Mouse (Mus musculus) limb, embryonic 11.5 days (tissue): ENCODE results near the gene Otop2. TPM values are rescaled to one million over a fixed set of nuclear protein-coding genes. Genes with fewer than 3 reads are reported as not detected.
A peak's percentile ranks its signal among the peaks of the same experiment; 100 is the strongest.

Source experiments
- ATAC-seq: fragments of 200-750 bp; cut with Nextera tagmentation; 2 replicates; pipeline ENCODE4 v1.8.0; 2017; ENCODE audit warnings: low read depth; ENCODE audit not compliant: insufficient number of reproducible peaks, low FRiP score, low TSS enrichment
- DNase-seq: peaks from one replicate; pipeline ENCODE4 v3.0.0-alpha.2; 2015; ENCODE audit warnings: low spot score
- H3K27ac ChIP-seq: fragments of 300-500 bp; sonication (generic); replicated peaks from 2 replicates; pipeline ENCODE4 v1.5.1; 2014; ENCODE audit warnings: low read depth, mild to moderate bottlenecking, low read length
- H3K27me3 ChIP-seq: fragments of 300-500 bp; sonication (generic); 2 replicates; pipeline ENCODE4 v1.6.1; 2014; ENCODE audit warnings: mild to moderate bottlenecking, low read length, mixed read lengths; ENCODE audit not compliant: control insufficient read depth, insufficient read depth
- H3K36me3 ChIP-seq: fragments of 300-500 bp; sonication (generic); 2 replicates; pipeline ENCODE4 v1.6.1; 2014; ENCODE audit warnings: mild to moderate bottlenecking, low read length, moderate library complexity, mixed read lengths; ENCODE audit not compliant: control insufficient read depth, insufficient read depth
- H3K4me1 ChIP-seq: fragments of 300-500 bp; sonication (generic); 2 replicates; pipeline ENCODE4 v1.6.1; 2014; ENCODE audit warnings: low read length, mixed read lengths; ENCODE audit not compliant: control insufficient read depth, insufficient read depth
- H3K4me2 ChIP-seq: fragments of 300-500 bp; sonication (generic); 2 replicates; pipeline ENCODE4 v1.6.1; 2014; ENCODE audit warnings: low read depth, mild to moderate bottlenecking, moderate library complexity; ENCODE audit not compliant: severe bottlenecking
- H3K4me3 ChIP-seq: fragments of 300-500 bp; sonication (generic); 2 replicates; pipeline ENCODE4 v1.5.1; 2014; ENCODE audit warnings: low read depth, low read length
- H3K9ac ChIP-seq: fragments of 300-500 bp; sonication (generic); 2 replicates; pipeline ENCODE4 v1.6.1; 2014; ENCODE audit warnings: mild to moderate bottlenecking, low read length
- H3K9me3 ChIP-seq: fragments of 300-500 bp; sonication (generic); 2 replicates; pipeline ENCODE4 v1.6.1; 2016; ENCODE audit warnings: low read length; ENCODE audit not compliant: control insufficient read depth
- WGBS: fragments of 180-500 bp; shearing (Covaris S2); extraction: QIAGEN DNeasy Blood & Tissue Kit; methylation state at CpG from one replicate; pipeline ENCODE4 v1.1.7; 2014; 5-methylcytosine and 5-hydroxymethylcytosine counted together
- polyA plus RNA-seq: library from polyadenylated mRNA; unstranded; fragments of >200 nt; fragmentation: Nextera tagmentation; extraction: Ambion mirVana; gene quantifications from 2 replicates; pipeline ENCODE4 v1.2.1, GENCODE M21; 2014

Otop2 gene
- polyA plus RNA-seq, 1 experiment from 2014 or later, result not detected

DNA sequence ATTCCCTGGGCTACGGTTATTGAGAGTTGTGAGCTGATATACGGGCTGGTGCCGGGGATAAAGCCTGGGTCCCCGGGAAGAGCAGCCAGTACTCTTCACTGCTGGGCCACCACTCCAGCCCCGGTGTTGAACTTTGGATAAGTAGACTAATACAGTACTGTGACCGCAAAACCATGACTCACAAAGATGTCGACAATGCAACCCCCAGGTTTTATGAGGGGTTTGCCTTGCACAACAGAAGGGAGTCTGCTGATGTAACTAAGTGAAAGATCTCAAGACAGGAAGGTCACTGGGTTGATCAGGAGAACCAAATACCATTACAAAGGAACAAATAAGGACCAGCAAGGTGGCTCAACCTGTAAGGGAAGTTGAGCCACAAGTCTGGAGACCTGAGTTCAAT, 69.8 kb downstream of the Otop2 start:
- Histone ChIP-seq H3K4me1 (peaks cover 10% of the 10 kb centered on the region; the same call in 1 of the 2 replicates), H3K9ac (no peak overlapping the region), H3K4me3 (no peak overlapping the region), H3K4me2 (no peak overlapping the region), H3K36me3 (no peaks in the 10 kb centered on the region), H3K9me3 (no peaks in the 10 kb centered on the region; the same call in 1 of the 2 replicates), H3K27ac (no peak overlapping the region), H3K27me3 (peaks cover 27% of the 10 kb centered on the region)
- 70% methylated on average over 7 of the region's 7 CpGs for WGBS
- no peak for DNase-seq
- no peak for ATAC-seq

DNA sequence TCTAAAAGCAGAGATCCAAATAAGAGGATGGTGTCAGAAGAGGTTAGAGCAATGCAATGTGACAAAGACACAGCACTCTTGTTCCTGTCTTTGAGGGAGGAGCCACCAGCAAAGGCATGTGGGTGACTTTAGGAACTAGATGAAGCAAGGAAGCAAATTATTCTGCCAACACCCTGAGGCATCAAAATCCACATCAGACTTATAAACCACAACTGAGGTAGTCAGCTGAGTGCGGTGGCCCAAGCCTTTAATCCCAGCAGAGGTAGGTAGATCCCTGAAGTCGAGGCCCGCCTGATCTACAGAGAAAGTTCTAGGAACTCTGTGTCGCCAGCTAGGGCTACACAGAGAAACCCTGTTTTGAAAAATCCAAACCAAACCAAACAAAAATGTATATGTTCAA, 70.3 kb downstream of the Otop2 start:
- Histone ChIP-seq H3K36me3 (no peaks in the 10 kb centered on the region), H3K4me1 (peaks cover 10% of the 10 kb centered on the region; the same call in 1 of the 2 replicates), H3K4me3 (no peak overlapping the region), H3K9ac (no peak overlapping the region), H3K27me3 (peaks cover 27% of the 10 kb centered on the region), H3K27ac (no peak overlapping the region), H3K9me3 (no peaks in the 10 kb centered on the region; the same call in 1 of the 2 replicates), H3K4me2 (no peak overlapping the region)
- 90% methylated on average over 4 of the region's 4 CpGs for WGBS
- ATAC-seq (no peak), DNase-seq (no peak)

DNA sequence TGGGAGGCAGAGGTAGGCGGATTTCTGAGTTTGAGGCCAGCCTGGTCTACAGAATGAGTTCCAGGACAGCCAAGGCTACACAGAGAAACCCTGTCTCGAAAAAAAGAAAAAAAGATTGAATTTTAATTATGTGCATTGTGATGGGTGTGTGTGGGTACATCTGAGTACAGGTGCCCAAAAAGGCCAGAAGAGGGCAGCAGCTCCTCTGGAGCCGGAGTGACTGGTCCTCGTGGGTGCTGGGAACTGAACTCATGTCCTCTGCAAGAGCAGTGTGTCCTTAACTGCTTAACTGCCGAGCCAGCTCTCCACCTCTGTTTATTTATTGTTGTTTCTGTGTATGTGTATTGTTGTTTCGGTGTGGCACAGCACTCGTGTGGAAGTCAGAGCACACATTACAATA, 70.9 kb downstream of the Otop2 start:
- H3K4me2 ChIP-seq, result no peak overlapping the region
- no peaks in the 10 kb centered on the region for H3K36me3 ChIP-seq
- no peak overlapping the region for H3K27ac ChIP-seq
- no peak for ATAC-seq
- no peak for DNase-seq
- peaks cover 27% of the 10 kb centered on the region for H3K27me3 ChIP-seq
- WGBS, result 87% methylated on average over 7 of the region's 7 CpGs
- no peaks in the 10 kb centered on the region; the same call in 1 of the 2 replicates for H3K9me3 ChIP-seq
- peaks cover 15% of the 10 kb centered on the region for H3K4me1 ChIP-seq
- H3K9ac ChIP-seq, result no peak overlapping the region
- no peak overlapping the region for H3K4me3 ChIP-seq

DNA sequence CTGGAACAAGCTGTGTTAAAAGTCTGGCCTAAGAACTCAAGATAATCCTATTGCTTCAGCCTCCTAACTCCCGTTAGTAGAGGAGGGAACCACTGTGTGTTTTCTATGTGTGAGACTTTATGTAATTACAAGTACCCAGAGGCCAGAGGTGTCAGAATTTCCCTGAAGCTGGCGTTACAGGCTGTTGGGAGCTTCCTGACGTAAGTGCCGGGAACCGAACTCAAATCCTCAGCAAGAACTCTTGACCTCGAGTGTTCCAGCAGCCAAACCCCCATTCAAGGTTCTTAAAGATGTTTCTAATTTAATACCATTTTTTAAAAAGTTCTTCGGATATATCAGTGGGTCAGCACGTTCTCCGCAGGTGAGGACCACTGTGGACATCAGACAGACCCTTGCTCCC, 74.3 kb downstream of the Otop2 start:
- peak overlapping the region; percentile 83 for H3K4me2 ChIP-seq
- peak overlapping the region; percentile 62 for H3K4me3 ChIP-seq
- H3K4me1 ChIP-seq, result peaks cover 23% of the 10 kb centered on the region
- ATAC-seq (no peak), DNase-seq (peak; percentile 44)
- H3K27ac ChIP-seq, result no peak overlapping the region
- H3K9me3 ChIP-seq, result no peaks in the 10 kb centered on the region; the same call in 1 of the 2 replicates
- WGBS, result 7% methylated on average over 9 of the region's 9 CpGs
- no peaks in the 10 kb centered on the region for H3K36me3 ChIP-seq
- H3K9ac ChIP-seq, result no peak overlapping the region
- H3K27me3 ChIP-seq, result 0 out of 2 replicates have a peak, but pooled peaks cover under 1% of the 10 kb centered on the region

Other genes with a start within 250 kb of the Otop2 start
- not detected in 2 replicates for gene Cd300e, start 245.0 kb upstream of the Otop2 start, polyA plus RNA-seq
- gene Rab37, start 215.7 kb upstream of the Otop2 start, polyA plus RNA-seq, result 1.1 and 1.2 TPM in 2 replicates
- 0.19 TPM in 1 of 2 replicates, not detected in the other for gene Cd300lf, start 173.2 kb upstream of the Otop2 start, polyA plus RNA-seq
- 24.9 and 29.5 TPM in 2 replicates for gene Slc9a3r1, start 143.8 kb upstream of the Otop2 start, polyA plus RNA-seq
- 7.7 and 9.8 TPM in 2 replicates for gene Tmem104, start 119.7 kb upstream of the Otop2 start, polyA plus RNA-seq
- 17.1 and 21.0 TPM in 2 replicates for gene Nat9, start 119.3 kb upstream of the Otop2 start, polyA plus RNA-seq
- 0.04 and 0.06 TPM in 2 replicates for gene Grin2c, start 39.9 kb upstream of the Otop2 start, polyA plus RNA-seq
- gene Fdxr, start 30.1 kb upstream of the Otop2 start, polyA plus RNA-seq, result 10.2 and 15.6 TPM in 2 replicates
- gene Fads6, start 9.5 kb upstream of the Otop2 start, polyA plus RNA-seq, result 0.04 and 0.11 TPM in 2 replicates
- gene Ush1g, start 14.9 kb downstream of the Otop2 start, polyA plus RNA-seq, result not detected in 2 replicates
- gene Otop3, start 27.6 kb downstream of the Otop2 start, polyA plus RNA-seq, result not detected in 2 replicates
- 1.6 and 2.5 TPM in 2 replicates for gene Hid1, start 60.6 kb downstream of the Otop2 start, polyA plus RNA-seq
- gene Cdr2l, start 74.8 kb downstream of the Otop2 start, polyA plus RNA-seq, result 14.6 and 15.1 TPM in 2 replicates
- 187 and 197 TPM in 2 replicates for gene Mrpl58, start 96.6 kb downstream of the Otop2 start, polyA plus RNA-seq
- 943 and 945 TPM in 2 replicates for gene Atp5h, start 112.8 kb downstream of the Otop2 start, polyA plus RNA-seq
- gene Kctd2, start 113.0 kb downstream of the Otop2 start, polyA plus RNA-seq, result 17.6 and 23.5 TPM in 2 replicates
- gene Trim80, start 133.4 kb downstream of the Otop2 start, polyA plus RNA-seq, result 0.21 TPM in 1 of 2 replicates, not detected in the other
- 0.09 and 0.26 TPM in 2 replicates for gene Slc16a5, start 155.3 kb downstream of the Otop2 start, polyA plus RNA-seq
- gene Armc7, start 168.5 kb downstream of the Otop2 start, polyA plus RNA-seq, result 7.7 and 8.8 TPM in 2 replicates
- 58.2 and 60.9 TPM in 2 replicates for gene Nt5c, start 184.7 kb downstream of the Otop2 start, polyA plus RNA-seq
- 526 and 537 TPM in 2 replicates for gene Jpt1, start 207.2 kb downstream of the Otop2 start, polyA plus RNA-seq
- gene Sumo2, start 229.1 kb downstream of the Otop2 start, polyA plus RNA-seq, result 1,466 and 1,467 TPM in 2 replicates